Mouse (Mus musculus): ENCODE measurements at regions not wholly inside any gene's neighbourhood (a gene's known extent, or its start where the extent isn't known, plus 50 kb on each side); places are given as distances from the start of the nearest gene placed in this dataset.

GRCm38 (mm10) chr1:151263372-151263771 is 53.4 kb downstream of the Gm47996 start:
- Histone ChIP-seq H3K9ac (replicated peaks; ENCODE audit: low read depth, low read length) (no peak overlapping the region), H3K9me3 (ENCODE audit: control insufficient read depth, low read depth, low read length) (no peaks in the 10 kb centered on the region), H3K4me3 (ENCODE audit: low read depth, low read length) (no peak overlapping the region), H3K4me1 (ENCODE audit: control insufficient read depth, insufficient read depth, low read length) (0 out of 2 replicates have a peak, but pooled peaks cover 3% of the 10 kb centered on the region), H3K4me2 (replicated peaks; ENCODE audit: low read depth, low read length) (no peak overlapping the region), H3K27ac (ENCODE audit: low read length) (no peak overlapping the region), H3K36me3 (ENCODE audit: control insufficient read depth, insufficient read depth, low read length) (no peaks in the 10 kb centered on the region), H3K27me3 (ENCODE audit: control insufficient read depth, insufficient read depth, low read length) (no peaks in the 10 kb centered on the region)
- 74% methylated on average over 5 of the region's 5 CpGs for WGBS
- ATAC-seq (ENCODE audit: insufficient number of reproducible peaks, insufficient read depth, low FRiP score, low read depth) = no peak

- Histone ChIP-seq H3K36me3 (ENCODE audit: control insufficient read depth, insufficient read depth, low read length) (no peaks in the 10 kb centered on the region), H3K4me2 (replicated peaks; ENCODE audit: low read depth, low read length) (no peak overlapping the region), H3K4me1 (ENCODE audit: control insufficient read depth, insufficient read depth, low read length) (no peaks in the 10 kb centered on the region), H3K27me3 (ENCODE audit: control insufficient read depth, insufficient read depth, low read length) (no peaks in the 10 kb centered on the region), H3K27ac (ENCODE audit: low read length) (no peak overlapping the region), H3K9ac (replicated peaks; ENCODE audit: low read depth, low read length) (no peak overlapping the region), H3K9me3 (ENCODE audit: control insufficient read depth, low read depth, low read length) (no peaks in the 10 kb centered on the region), H3K4me3 (ENCODE audit: low read depth, low read length) (no peak overlapping the region)
- 78% methylated on average over 2 of the region's 2 CpGs for WGBS
- no peak for ATAC-seq (ENCODE audit: insufficient number of reproducible peaks, insufficient read depth, low FRiP score, low read depth)
Observed at GRCm38 (mm10) chr1:151263830-151264229, 53.9 kb downstream of the Gm47996 start.

- no peaks in the 10 kb centered on the region for H3K4me1 ChIP-seq (ENCODE audit: control insufficient read depth, insufficient read depth, low read length)
- no peak for ATAC-seq (ENCODE audit: insufficient number of reproducible peaks, insufficient read depth, low FRiP score, low read depth)
- 94% methylated on average over 6 of the region's 6 CpGs for WGBS
- no peaks in the 10 kb centered on the region for H3K9me3 ChIP-seq (ENCODE audit: control insufficient read depth, low read depth, low read length)
- H3K27me3 ChIP-seq (ENCODE audit: control insufficient read depth, insufficient read depth, low read length) = no peaks in the 10 kb centered on the region
- no peak overlapping the region for H3K4me3 ChIP-seq (ENCODE audit: low read depth, low read length)
- H3K27ac ChIP-seq (ENCODE audit: low read length) = no peak overlapping the region
- H3K4me2 ChIP-seq (replicated peaks; ENCODE audit: low read depth, low read length) = no peak overlapping the region
- H3K36me3 ChIP-seq (ENCODE audit: control insufficient read depth, insufficient read depth, low read length) = no peaks in the 10 kb centered on the region
- no peak overlapping the region for H3K9ac ChIP-seq (replicated peaks; ENCODE audit: low read depth, low read length)
Observed at GRCm38 (mm10) chr1:151264789-151265188, 54.9 kb downstream of the Gm47996 start.

- no peaks in the 10 kb centered on the region for H3K36me3 ChIP-seq (ENCODE audit: control insufficient read depth, insufficient read depth, low read length)
- no peaks in the 10 kb centered on the region for H3K4me1 ChIP-seq (ENCODE audit: control insufficient read depth, insufficient read depth, low read length)
- no peak for ATAC-seq (ENCODE audit: insufficient number of reproducible peaks, insufficient read depth, low FRiP score, low read depth)
- H3K27me3 ChIP-seq (ENCODE audit: control insufficient read depth, insufficient read depth, low read length) = no peaks in the 10 kb centered on the region
- no peak overlapping the region for H3K4me2 ChIP-seq (replicated peaks; ENCODE audit: low read depth, low read length)
- no peaks in the 10 kb centered on the region for H3K9me3 ChIP-seq (ENCODE audit: control insufficient read depth, low read depth, low read length)
- no peak overlapping the region for H3K27ac ChIP-seq (ENCODE audit: low read length)
- WGBS = 70% methylated on average over 5 of the region's 5 CpGs
- H3K9ac ChIP-seq (replicated peaks; ENCODE audit: low read depth, low read length) = no peak overlapping the region
- no peak overlapping the region for H3K4me3 ChIP-seq (ENCODE audit: low read depth, low read length)
Observed at GRCm38 (mm10) chr1:151265590-151265989, 55.7 kb downstream of the Gm47996 start.

- WGBS = 87% methylated on average over 4 of the region's 4 CpGs
- H3K4me1 ChIP-seq (ENCODE audit: control insufficient read depth, insufficient read depth, low read length) = no peaks in the 10 kb centered on the region
- no peaks in the 10 kb centered on the region for H3K36me3 ChIP-seq (ENCODE audit: control insufficient read depth, insufficient read depth, low read length)
- H3K9me3 ChIP-seq (ENCODE audit: control insufficient read depth, low read depth, low read length) = no peaks in the 10 kb centered on the region
- H3K9ac ChIP-seq (replicated peaks; ENCODE audit: low read depth, low read length) = no peak overlapping the region
- no peak overlapping the region for H3K4me3 ChIP-seq (ENCODE audit: low read depth, low read length)
- H3K27me3 ChIP-seq (ENCODE audit: control insufficient read depth, insufficient read depth, low read length) = no peaks in the 10 kb centered on the region
- H3K4me2 ChIP-seq (replicated peaks; ENCODE audit: low read depth, low read length) = no peak overlapping the region
- H3K27ac ChIP-seq (ENCODE audit: low read length) = no peak overlapping the region
- ATAC-seq (ENCODE audit: insufficient number of reproducible peaks, insufficient read depth, low FRiP score, low read depth) = no peak
Observed at GRCm38 (mm10) chr1:151266703-151267102, 56.8 kb downstream of the Gm47996 start.

- no peak for ATAC-seq (ENCODE audit: insufficient number of reproducible peaks, insufficient read depth, low FRiP score, low read depth)
- H3K36me3 ChIP-seq (ENCODE audit: control insufficient read depth, insufficient read depth, low read length) = no peaks in the 10 kb centered on the region
- H3K4me1 ChIP-seq (ENCODE audit: control insufficient read depth, insufficient read depth, low read length) = no peaks in the 10 kb centered on the region
- H3K9me3 ChIP-seq (ENCODE audit: control insufficient read depth, low read depth, low read length) = no peaks in the 10 kb centered on the region
- no peak overlapping the region for H3K9ac ChIP-seq (replicated peaks; ENCODE audit: low read depth, low read length)
- H3K4me3 ChIP-seq (ENCODE audit: low read depth, low read length) = no peak overlapping the region
- no peak overlapping the region for H3K27ac ChIP-seq (ENCODE audit: low read length)
- H3K27me3 ChIP-seq (ENCODE audit: control insufficient read depth, insufficient read depth, low read length) = no peaks in the 10 kb centered on the region
- WGBS = 71% methylated on average over 8 of the region's 8 CpGs
- H3K4me2 ChIP-seq (replicated peaks; ENCODE audit: low read depth, low read length) = no peak overlapping the region
Observed at GRCm38 (mm10) chr1:151270691-151271090, 60.8 kb downstream of the Gm47996 start.

- Histone ChIP-seq H3K4me2 (replicated peaks; ENCODE audit: low read depth, low read length) (no peak overlapping the region), H3K4me1 (ENCODE audit: control insufficient read depth, insufficient read depth, low read length) (no peaks in the 10 kb centered on the region), H3K27me3 (ENCODE audit: control insufficient read depth, insufficient read depth, low read length) (no peaks in the 10 kb centered on the region), H3K27ac (ENCODE audit: low read length) (no peak overlapping the region), H3K4me3 (ENCODE audit: low read depth, low read length) (no peak overlapping the region), H3K9ac (replicated peaks; ENCODE audit: low read depth, low read length) (no peak overlapping the region), H3K36me3 (ENCODE audit: control insufficient read depth, insufficient read depth, low read length) (no peaks in the 10 kb centered on the region), H3K9me3 (ENCODE audit: control insufficient read depth, low read depth, low read length) (no peaks in the 10 kb centered on the region)
- ATAC-seq (ENCODE audit: insufficient number of reproducible peaks, insufficient read depth, low FRiP score, low read depth) = no peak
- WGBS = 82% methylated on average over 4 of the region's 4 CpGs
Observed at GRCm38 (mm10) chr1:151274306-151274705, 64.4 kb downstream of the Gm47996 start.

GRCm38 (mm10) chr1:151275581-151275980 is 65.7 kb downstream of the Gm47996 start:
- no peak overlapping the region for H3K4me3 ChIP-seq (ENCODE audit: low read depth, low read length)
- no peaks in the 10 kb centered on the region for H3K36me3 ChIP-seq (ENCODE audit: control insufficient read depth, insufficient read depth, low read length)
- no peak overlapping the region for H3K9ac ChIP-seq (replicated peaks; ENCODE audit: low read depth, low read length)
- no peaks in the 10 kb centered on the region for H3K27me3 ChIP-seq (ENCODE audit: control insufficient read depth, insufficient read depth, low read length)
- H3K27ac ChIP-seq (ENCODE audit: low read length) = no peak overlapping the region
- WGBS = 92% methylated on average over 3 of the region's 3 CpGs
- H3K9me3 ChIP-seq (ENCODE audit: control insufficient read depth, low read depth, low read length) = no peaks in the 10 kb centered on the region
- ATAC-seq (ENCODE audit: insufficient number of reproducible peaks, insufficient read depth, low FRiP score, low read depth) = no peak
- H3K4me2 ChIP-seq (replicated peaks; ENCODE audit: low read depth, low read length) = no peak overlapping the region
- H3K4me1 ChIP-seq (ENCODE audit: control insufficient read depth, insufficient read depth, low read length) = no peaks in the 10 kb centered on the region

- no peak overlapping the region for H3K9ac ChIP-seq (replicated peaks; ENCODE audit: low read depth, low read length)
Observed at GRCm38 (mm10) chr1:151279955-151280354, 64.3 kb upstream of the Ivns1abp start.

More at GRCm38 (mm10) chr1:151279955-151280354, 64.3 kb upstream of the Ivns1abp start:
- ATAC-seq (ENCODE audit: insufficient number of reproducible peaks, insufficient read depth, low FRiP score, low read depth) = no peak
- Histone ChIP-seq H3K9me3 (ENCODE audit: control insufficient read depth, low read depth, low read length) (no peaks in the 10 kb centered on the region), H3K36me3 (ENCODE audit: control insufficient read depth, insufficient read depth, low read length) (no peaks in the 10 kb centered on the region), H3K27ac (ENCODE audit: low read length) (no peak overlapping the region), H3K27me3 (ENCODE audit: control insufficient read depth, insufficient read depth, low read length) (no peaks in the 10 kb centered on the region), H3K4me3 (ENCODE audit: low read depth, low read length) (no peak overlapping the region), H3K4me2 (replicated peaks; ENCODE audit: low read depth, low read length) (no peak overlapping the region), H3K4me1 (ENCODE audit: control insufficient read depth, insufficient read depth, low read length) (no peaks in the 10 kb centered on the region)
- WGBS = 70% methylated on average over 3 of the region's 3 CpGs
